Mouse (Mus musculus) layer of hippocampus, adult 9-10 months (tissue): ENCODE data around the gene Olfr1323.

Experiments
- DNase-seq: peaks from one replicate; pipeline ENCODE4 v3.0.0; 2022; ENCODE audit warnings: low spot score

Olfr1323 gene

GRCm38 (mm10) chrX:50019259-50019658 lies at the start of gene Olfr1323:
Gene Olfr1323 (minus strand): TSS chrX:50019359.
- DNase-seq: no peak

GRCm38 (mm10) chrX:50012242-50012641 lies 6.9 kb downstream of the Olfr1323 start:
- no peak for DNase-seq
